Mouse (Mus musculus) spleen, postnatal 14 days (tissue): ENCODE results near the gene H1f0.

Source experiments
- DNase-seq, 2 experiments: peaks; one replicate each; pipeline ENCODE4 v3.0.0; 2021 to 2022; ENCODE audit warnings: low spot score in 2 of 2

Gene H1f0

DNA sequence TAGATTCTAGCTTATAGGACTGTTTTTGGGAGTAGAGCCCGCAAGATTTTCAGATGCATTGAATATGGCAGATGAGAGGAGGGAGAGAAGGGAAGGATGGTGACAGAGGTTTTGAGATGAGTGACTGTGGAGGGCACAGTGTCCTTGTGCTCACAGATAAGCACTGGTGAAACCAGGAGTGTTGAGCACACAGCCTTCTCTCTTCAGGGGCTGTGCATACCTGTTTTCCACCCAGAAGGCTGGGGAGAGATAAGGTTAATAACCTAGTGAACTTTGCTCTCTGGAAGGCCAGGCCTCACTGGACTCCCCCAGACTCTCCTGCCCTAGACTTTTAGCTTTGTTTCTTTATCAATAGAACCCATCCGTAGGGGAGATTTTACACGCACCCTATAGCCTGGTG, 40.2 kb downstream of the H1f0 start:
- DNase-seq: no peak

DNA sequence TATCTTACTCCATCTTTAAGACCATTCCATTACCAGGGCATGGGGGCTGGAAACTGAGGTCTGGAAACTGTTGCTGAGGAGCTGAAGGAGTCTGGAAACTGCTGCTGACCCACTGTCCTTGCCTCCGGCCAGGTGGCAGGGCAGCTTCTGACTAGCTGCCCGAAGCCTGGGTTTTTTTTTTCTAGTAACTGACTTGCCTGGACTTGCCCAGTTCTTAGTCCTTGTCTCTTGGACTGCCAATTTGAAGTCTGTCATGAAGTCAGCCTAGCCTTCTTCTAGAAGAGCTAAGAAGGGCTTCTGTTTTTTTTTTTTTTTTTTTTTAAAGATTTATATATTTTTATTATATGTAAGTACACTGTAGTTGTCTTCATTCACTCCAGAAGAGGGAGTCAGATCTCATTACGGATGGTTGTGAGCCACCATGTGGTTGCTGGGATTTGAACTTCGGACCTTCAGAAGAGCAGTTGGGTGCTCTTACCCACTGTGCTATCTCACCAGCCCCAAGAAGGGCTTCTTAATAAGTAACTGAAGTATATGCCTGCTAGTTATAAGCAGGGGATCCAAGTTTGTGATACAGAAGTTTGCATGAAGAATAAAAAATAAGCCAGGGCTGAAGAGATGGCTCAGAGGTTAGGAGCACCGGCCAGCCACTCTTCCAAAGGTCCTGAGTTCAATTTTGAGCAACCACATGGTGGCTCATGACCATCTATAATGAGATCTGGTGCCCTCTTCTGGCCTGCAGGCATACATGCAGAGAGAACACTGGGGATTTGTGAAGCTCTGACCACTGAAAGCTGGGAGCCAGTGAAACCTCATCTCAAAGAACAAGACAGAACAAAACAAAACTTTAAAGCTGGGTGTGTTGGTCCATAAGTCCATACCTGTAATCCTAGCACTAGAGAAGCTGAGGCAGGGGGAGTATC, 43.1 kb downstream of the H1f0 start:
- DNase-seq: peak in 1 of 2 experiments; percentile 28

DNA sequence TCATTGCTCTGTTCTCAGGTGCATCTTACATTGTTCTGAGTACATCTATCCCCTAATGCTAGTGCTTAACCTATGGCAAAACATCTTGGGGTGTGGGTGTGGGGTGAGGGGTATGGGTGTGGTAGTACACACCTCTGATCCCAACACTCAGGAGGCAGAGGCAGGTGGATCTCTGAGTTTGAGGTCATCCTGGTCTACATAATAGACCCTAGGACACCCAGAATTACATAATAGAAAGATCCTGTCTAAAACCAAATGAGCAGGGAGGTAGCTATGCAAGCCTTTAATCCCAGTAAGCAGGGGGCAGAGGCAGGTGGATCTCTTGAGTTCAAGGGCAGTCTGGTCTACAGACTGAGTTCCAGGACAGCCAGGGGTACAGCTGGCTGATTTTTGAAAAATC, 45.5 kb downstream of the H1f0 start:
- DNase-seq: no peak

DNA sequence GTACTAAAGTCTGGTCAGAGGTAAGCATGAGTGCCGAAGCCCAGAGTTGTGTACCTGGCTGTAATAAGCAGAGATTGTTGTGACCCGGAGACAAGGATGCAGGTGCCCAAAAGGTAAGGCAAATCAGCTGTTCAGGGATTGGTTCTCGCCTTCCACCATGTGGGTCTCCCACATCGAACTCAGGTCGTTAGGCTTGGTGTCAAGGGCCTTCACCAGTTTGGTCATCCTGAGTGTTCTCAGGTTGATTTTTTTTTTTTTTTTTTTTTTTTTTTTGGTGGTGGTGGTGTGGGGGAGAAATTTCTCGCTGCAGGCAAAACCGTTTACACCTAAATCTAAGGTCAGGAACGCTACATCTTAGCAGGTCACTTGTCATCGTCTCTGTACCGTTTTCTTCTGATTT, 46.2 kb downstream of the H1f0 start:
- no peak for DNase-seq

DNA sequence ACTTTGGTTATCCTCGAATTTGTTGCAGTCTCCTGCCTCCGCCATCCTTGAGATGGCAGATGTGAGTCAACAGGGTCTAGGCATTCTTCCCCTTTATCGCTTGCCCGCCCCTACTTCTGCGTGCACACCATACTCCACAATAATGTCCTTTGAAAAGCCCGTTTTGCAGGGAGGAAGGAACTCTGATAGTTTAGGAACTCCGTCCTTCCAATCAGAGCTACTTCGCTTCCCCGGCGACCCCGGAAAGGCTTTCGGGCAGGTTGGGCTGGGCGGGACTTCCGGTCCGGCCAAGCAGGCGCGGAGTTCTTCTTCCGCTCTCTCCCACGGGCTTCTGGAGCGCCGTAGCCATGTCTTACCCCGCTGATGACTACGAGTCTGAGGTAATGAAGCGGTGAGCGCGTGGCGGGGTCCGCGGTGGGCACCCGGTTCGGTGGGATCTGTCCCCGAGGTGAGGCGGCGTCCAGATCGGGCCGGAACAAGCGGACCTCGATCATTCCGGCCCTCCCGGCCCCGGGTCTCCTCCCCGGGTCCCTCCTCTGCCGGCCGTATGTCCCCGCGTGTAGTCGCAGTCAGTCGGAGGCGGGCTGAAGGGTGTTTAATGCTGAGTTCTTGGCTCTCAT, 46.8 kb downstream of the H1f0 start, which contains the start of gene Eif3l:
Eif3l (plus strand) TSS at position 267 of the 620 bp plus-strand sequence.
- peak; percentile 69 to 82 for DNase-seq

DNA sequence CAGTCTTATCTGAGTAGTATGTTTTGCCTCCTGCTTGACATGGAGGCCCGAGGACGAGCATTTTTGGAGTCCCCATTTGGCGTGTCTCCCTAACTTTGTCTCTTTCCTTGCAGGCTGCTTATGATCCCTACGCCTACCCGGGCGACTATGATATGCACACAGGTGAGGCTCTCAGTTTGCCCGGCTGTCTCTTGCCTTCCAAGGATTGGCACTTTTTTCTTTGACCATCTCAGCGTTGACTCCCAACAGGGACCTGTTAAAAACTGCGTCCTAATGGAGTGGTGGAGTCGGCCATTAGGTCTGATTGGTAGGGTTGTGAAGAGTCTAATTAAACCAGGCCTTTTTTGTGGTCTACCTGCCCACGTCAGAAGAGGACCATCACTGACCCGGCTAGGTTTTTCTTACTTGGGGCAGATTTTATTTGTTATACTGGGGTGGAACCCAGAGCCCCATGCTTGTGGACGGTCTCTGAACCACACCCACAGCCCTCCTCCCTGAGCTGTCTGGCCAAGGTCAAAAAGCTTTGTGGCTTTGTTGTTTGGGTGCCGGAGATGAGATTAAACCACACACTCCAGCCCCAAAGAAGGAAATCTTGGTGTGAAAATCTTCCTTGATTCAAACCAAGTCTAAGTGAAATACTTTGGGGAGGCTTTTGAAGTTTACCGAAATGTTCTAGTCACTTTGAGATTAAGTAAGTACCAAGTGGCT, 47.6 kb downstream of the H1f0 start:
- DNase-seq: no peak

DNA sequence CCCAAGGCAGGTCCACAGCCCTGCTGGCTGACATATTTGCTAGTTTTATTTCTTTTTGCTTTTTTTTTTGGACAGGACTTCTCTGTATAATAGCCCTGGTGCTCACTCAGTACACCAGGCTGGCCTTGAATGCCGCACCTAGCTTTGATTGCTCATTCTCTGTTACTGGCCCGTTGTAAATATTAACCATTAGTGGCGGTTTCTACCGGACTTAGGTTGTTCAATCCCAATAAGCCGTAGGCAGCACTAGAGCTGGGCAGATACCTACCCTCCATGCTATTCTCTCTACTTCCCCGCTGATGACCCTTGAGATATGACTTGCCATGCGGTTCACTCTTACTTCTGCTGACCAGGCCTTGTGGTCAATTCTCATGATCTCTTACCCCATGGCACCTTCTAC, 51.3 kb downstream of the H1f0 start:
- DNase-seq: no peak
